Mouse (Mus musculus) cerebellum, adult 2 months (tissue): ENCODE data around the gene Tmem237.

Experiments used
- CTCF ChIP-seq: fragments of 200-500 bp; IDR thresholded peaks from 2 replicates; pipeline ENCODE4 v1.5.1; 2011; ENCODE audit warnings: low read depth, mild to moderate bottlenecking, control low read depth, low read length, moderate library complexity, borderline replicate concordance; ENCODE audit not compliant: insufficient read depth
- POLR2A ChIP-seq: fragments of 200-500 bp; IDR thresholded peaks from 2 replicates; pipeline ENCODE4 v1.6.1; 2011; ENCODE audit warnings: low read length, control low read depth, borderline replicate concordance; ENCODE audit not compliant: insufficient read depth

DNA sequence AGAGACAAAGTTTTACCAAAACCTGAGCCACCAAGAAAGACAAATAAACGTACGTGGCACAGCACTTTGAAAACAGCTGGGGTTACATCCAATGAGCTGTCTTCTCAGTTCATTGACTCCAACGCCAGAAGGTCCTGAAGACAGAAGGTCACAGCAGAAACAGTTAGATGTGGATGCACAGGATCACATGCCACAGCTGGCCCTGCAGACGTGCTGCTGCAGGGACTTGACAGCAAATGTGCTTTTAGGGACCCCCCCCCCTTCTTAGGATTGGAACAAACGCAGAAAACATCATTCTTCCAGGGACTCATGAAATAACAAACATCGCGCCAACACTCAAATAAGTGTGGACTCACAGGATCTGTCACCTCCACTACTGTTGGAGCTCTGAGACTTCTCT is 8.7 kb upstream of the Tmem237 start:
- TF ChIP-seq POLR2A = no peak
- no peak for TF ChIP-seq CTCF
